Mouse (Mus musculus): ENCODE measurements around the gene Col4a6. TPM values are rescaled to one million over a fixed set of nuclear protein-coding genes. Genes with fewer than 3 reads are reported as not detected.

Col4a6 gene
- total RNA-seq, 2 experiments from 2014 or later = 0.15 to 0.17 TPM

DNA sequence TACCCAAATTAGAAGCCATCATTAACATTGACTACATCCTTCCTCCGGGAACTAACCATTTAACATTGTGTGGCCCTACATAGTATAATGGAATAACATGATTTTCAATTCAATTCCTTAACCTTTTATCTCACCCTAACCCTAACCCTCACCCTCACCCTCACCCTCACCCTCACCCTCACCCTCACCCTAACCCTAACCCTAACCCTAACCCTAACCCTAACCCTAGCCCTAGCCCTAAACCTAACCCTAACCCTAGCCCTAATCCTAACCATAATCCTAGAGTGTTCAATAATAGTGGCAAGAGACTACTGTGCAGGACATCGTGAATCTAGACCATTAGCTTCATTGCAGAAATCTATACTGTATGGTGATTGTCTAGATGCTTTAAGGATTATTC is 197.5 kb downstream of the Col4a6 start:
- intact Hi-C loops (cut with DNase I) = no loop called here
- DNase-seq = no peak

DNA sequence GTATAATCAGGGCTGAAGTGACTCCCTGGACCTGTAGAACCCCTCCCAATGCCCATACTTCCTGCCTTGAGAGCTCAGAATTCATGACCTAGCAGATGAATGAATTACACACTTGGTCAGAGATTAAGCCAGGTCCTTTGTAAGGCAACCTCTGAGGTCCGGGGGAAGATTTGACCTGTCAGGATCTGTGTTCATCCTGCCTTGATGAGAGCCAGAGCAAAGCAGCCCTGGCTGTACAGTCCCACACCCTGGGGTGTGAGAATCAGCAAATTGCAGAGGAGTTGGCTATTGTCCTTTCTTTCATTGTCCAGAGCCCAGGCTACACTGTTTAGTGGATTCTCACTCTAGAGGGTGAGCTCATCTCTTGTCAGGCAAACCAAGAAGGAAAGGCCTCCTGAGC is 207.9 kb downstream of the Col4a6 start:
- intact Hi-C loops (cut with DNase I) = no loop called here
- no peak for DNase-seq

DNA sequence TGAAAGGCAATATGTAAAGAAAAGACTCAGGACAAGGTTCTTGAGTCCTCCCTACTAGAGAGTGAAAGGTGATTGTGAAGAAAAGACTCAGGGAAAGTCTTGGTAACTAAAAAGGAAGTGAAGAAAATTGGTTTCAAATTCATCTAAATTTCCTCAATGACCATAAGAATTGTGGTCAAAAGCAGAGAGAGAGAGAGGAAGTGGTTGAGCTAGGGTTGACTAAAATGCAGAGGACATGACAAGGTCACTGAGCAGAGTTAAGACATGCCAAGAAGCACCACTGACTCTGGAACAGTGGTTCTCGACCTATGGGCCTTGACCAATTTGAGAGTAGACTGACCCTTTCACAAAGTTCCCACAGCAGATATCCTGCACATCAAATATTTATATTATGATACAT is 224.2 kb downstream of the Col4a6 start:
- DNase-seq = no peak
- intact Hi-C loops (cut with DNase I) = no loop called here

DNA sequence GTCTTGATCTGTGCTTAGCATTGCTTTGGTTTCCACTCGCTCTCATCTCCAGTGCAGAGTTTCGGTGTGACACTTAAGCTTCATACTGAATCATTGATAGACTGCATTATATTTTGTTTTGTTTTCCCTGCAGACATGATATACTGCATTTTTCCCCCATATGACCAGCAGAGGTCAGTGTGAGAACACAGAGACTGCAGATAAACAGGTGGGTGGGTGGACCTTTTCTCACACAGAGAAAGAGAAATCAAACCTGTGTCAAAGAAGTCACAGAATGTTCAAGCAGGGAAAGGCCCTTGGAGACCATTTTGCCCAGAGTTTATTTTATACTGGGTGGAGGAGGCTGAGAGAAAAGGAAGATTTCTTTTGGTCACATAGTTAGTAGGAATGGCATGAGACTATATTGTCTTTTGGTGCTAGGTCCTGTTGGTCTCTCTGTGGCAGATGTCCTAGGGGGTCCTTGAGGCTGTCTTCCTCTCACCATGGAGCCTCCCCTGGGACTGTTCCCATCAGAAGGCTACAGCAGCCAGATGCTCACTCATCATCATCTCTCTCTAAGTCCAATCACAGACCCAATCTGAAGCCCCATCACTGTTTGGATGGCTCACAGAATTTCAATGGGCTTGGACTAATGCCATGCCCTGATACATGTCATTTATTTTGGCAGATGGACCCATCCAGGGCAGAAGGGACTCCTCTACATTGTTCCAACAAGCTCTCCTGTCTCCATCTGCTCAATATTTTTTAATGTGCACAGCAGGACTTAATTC is 237.1 kb downstream of the Col4a6 start:
- intact Hi-C loops (cut with DNase I) = no loop called here
- DNase-seq = no peak

DNA sequence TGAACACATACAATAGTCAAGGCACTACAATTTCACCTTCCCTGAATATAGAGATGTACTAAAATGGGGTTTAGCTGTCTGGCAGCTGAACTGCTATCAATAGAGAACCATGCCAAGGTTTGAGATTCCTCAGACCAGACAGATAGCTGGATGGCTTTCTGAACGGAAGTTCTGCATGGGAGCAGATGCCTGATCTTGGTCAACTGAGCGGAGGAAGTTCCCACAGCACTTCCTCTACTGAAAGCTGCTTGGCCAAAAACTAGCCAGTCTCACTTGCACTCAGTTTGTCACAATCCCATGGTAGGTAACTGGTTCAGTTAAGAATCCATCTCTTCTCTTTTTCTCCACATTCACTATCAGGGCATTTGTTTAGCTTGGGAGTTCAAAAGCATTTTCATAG is 245.7 kb downstream of the Col4a6 start:
- intact Hi-C loops (cut with DNase I) = no loop called here
- no peak for DNase-seq

DNA sequence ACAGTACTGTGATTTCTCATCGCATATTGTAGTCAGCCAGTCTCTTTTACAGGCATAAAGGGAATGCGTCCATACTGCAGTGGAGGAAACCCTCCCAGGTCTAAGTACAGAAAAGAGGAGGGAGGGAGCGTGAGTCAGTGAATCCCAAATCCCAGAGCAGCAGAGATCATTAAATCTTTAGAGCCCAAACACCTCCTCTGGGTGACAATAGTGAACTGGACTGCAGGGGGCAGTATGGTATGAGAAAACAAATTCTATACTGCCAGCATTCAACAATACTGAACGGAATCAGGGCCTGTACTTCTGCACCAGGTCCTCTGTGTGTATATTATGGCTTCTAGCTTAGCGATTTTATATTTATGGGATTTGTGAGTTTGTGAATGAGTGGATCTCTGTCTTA is 261.1 kb downstream of the Col4a6 start:
- DNase-seq = peak in 1 of 2 experiments; percentile 7
- intact Hi-C loops (cut with DNase I) = no loop called here

DNA sequence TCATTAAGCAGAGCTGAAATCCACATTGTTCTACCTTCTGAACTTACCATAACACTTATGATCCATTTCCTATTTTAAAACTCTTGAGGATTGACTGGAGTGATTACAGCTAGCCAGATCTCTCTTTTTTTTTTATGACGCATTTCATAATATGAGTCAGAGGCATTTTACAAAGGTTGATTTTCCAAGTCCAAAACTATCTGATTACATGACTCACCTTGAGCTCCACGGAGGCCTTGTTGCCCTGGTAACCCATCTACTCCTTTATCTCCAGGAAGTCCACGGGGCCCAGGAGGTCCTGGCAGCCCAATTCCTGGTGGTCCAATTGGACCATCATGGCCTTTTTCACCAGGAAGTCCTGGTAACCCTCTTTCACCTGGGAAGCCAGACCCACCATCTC is 274.9 kb downstream of the Col4a6 start:
- DNase-seq = no peak
- intact Hi-C loops (cut with DNase I) = no loop called here

DNA sequence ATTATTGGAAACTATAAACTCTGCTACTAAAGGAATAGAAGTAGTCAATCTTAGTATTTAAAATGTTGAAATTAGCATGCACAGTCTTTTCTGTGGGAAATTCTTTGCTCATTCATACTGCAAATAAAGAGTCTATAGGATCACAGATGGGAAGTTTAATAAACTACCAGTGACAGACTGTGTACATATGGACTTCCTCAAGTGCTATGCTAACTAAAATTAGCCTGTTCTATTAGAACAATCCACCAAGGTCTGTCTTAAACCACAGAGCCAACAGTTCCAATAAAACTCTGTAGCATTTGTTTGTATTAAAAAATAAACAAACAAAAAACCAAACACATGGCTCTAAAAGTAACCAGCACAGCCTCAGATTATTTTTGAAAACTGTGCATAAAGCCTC is 278.8 kb downstream of the Col4a6 start:
- no peak for DNase-seq
- intact Hi-C loops (cut with DNase I) = no loop called here

DNA sequence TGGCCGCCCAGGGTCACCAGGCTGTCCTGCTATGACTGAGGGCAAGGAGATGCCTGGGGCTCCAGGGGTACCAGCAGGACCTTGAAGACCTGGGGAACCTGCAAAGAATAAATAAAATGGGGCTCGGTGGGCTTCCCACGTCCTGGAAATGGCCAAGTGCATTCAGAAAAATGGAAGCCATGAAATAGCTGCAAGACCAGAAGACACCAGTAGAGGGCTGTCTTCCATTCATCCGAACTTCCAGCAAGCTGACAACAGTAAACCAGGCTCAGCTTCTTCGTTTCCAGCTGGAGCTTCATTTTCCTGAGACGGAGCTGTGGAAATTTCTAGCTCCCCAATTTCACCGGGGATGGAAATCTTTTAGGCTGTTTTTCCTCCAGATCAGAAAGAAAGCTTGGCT is 298.5 kb downstream of the Col4a6 start:
- intact Hi-C loops (cut with DNase I) = no loop called here

DNA sequence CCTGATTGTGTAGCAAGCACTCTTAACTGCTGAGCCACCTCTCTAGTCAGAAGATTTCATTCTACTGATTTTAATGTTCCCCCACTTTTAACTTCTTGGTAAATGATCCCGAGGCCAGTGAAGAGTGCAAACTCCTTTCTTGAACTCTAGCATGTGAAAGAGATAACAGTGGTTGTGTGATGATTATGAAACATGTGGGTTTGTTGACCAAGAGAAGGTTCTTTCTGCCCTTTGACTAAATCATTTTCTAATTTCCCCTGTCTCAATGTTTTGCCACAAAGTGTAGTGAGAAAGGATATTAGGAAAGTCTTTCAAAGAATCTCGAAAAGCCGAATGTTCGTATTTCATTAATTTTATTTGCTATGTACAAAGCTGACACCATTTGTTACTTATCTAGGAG is 308.8 kb downstream of the Col4a6 start:
- intact Hi-C loops (cut with DNase I) = no loop called here
- DNase-seq = no peak

More for the DNA sequence above, 298.5 kb downstream of the Col4a6 start:
- no peak for DNase-seq

DNA sequence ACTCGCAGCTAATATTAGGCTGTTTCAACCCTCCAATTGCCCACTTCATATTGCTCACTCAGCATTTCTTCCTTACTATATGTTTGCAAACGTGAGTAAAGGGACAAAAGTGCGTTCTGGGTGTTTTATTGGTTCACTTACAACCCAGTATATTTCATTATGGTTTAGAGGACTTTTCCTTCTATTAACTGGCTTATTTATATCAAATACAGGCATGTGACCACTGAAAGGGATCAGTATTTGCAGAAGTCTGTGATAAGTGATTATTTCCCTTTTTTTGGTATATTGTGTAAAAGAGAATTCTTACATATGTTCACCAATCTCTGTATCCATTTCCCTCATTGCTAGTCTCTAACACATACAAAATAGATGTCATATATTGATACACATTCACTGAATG is 313.5 kb downstream of the Col4a6 start:
- intact Hi-C loops (cut with DNase I) = no loop called here
- no peak for DNase-seq

DNA sequence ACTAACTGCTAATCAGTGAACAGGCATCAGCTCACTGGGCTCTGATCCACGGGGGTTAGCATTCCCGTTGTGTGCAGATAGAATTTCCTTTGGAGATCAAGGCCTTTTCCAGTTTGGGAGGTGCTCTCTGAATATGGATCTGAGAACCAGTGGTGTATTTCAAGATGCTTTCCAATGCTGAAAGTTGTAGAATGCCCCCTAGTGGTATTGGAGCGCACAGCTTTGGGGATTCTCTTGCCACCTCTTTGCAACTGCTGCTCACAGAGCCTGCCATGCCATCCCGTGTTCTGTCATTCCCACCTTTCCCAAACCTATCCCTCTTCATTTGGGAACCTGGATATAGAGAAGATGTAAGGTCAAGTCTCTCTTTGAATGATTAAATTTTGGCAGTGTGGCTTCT is 315.7 kb downstream of the Col4a6 start:
- no peak for DNase-seq
- intact Hi-C loops (cut with DNase I) = no loop called here

DNA sequence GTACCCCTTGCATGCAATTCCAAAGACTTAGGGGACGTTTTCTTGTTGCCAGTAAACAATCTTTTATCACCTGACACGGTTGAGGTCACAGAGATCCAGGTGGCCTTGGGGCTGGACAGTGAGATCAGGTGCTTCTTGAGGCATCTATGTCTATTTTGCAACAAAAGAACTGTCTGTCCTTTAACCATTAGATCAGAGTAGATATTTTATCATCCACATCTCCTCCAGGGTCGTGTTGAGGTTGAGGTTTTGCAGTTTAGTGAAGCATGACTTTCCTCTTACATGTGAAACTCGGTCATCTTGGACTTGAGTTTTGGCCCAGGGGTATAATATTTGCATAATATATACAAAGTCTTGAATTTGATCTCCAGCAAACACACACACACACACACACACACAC is 316.2 kb downstream of the Col4a6 start:
- DNase-seq = no peak
- intact Hi-C loops (cut with DNase I) = no loop called here

DNA sequence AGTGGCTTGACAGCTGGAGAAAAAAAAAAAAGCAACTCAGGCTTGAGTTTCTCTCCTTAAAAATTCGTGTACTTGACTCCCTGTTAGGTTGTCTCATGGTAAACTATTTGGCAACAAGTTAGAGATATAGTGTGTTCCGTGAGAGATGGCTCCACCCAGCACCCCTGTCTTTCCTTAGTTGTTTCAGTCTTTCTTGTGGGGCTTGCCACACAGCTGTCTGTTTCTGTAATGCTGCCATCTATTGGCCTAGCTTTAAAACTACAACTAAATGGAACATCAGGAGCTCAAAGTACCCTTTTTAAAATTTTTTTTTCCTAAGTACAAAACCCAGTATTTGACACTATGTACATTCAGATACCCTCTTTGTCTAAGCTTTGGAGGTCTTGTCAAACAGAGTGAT is 317.2 kb downstream of the Col4a6 start:
- intact Hi-C loops (cut with DNase I) = no loop called here
- no peak for DNase-seq

DNA sequence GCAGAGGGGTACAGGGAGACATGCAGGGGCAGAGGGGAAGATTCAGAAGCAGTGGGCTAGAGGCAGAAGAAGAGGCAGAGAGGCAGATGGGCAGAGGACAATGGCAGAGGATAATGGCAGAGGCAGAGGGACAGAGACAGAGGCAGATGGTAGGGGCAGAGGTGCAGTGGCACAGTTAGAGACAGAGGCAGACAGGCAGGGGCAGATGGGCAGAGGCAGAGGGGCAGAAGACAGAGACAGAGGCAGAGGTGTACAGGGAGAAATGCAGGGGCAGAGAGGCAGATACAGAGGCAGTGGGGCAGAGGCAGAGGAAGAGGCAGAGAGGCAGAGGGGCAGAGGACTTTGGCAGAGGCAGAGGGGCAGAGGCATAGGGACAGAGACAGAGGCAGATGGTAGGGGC is 322.7 kb downstream of the Col4a6 start:
- intact Hi-C loops (cut with DNase I) = no loop called here
- no peak for DNase-seq

DNA sequence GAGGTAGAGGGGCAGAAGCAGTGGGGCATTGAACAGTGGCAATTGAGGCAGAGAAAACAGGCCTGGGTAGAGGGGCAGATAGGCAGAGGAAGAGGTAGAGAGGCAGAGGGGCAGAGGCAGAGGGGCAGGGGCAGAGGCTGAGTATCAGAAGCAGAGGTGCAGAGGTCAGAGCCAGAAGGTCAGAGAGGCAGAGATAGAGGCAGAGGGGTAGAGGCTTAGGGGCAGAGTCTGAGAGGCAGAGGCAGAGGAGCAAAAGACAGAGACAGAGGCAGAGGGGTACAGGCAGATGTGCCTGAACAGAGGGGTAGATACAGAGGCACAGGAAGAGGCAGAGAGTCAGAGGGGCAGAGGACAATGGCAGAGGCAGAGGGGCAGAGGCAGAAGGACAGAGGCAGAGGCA is 323.6 kb downstream of the Col4a6 start:
- intact Hi-C loops (cut with DNase I) = no loop called here
- DNase-seq = no peak

DNA sequence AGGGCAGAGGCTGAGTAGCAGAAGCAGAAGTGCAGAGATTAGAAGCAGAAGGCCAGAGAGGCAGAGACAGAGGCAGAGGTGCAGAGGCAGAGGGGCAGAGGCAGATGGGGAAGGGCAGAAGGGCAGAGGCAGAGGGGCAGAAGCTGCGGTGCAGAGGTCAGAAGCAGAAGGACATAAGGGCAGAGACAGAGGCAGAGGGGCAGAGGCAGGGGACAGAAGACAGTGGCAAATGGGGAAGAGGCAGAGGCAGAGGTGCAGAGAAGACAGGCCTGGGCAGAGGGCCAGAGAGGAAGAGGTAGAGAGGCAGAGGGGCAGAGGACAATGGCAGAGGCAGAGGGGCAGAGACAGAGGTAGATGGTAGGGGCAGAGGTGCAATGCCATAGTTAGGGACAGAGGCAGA is 324.2 kb downstream of the Col4a6 start:
- DNase-seq = no peak
- intact Hi-C loops (cut with DNase I) = no loop called here

Other genes with a start within 250 kb of the Col4a6 start
- 1 to 10 TPM; 2.7 to 3.4 TPM for gene Col4a5, start 1.3 kb upstream of the Col4a6 start, total RNA-seq (2021)